ENCODE assay signal across 12 mouse cellular contexts in the genomic region with DNA sequence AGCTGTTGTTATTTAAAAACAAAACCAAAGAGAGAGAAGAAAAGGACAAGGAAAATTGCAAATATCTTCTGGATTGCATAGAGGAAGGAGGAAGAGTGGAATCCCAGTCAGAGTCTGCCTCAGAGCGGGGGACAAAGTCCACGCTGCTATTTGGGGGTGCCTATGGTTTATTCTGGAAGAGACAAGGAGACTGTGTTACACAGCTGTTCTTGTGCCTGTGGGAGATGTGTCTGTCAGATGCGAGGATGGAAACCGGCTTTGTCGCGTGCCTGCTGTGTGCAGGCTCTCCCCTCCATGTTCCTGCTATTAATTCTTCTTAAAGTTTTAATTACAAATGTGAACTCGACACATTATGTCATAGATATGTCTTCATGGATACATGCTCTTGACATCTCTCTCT.
DNase-seq lines count a peak whose midpoint lies in the region; ATAC-seq lines count a peak whose summit lies in the region.
"Had no signal": no experiment of that assay in that cellular context is flagged by ENCODE, and none has a peak within 500 bp of the region (broad histone marks: within the 10 kb centered on the region; RNA-seq: fewer than 3 reads in every experiment).

No protein-coding gene starts in this region.

- H3K4me2 ChIP-seq in forebrain, embryonic 14.5 days (ENCODE audit: low read length), result no peak overlapping the region
- 0 out of 2 replicates have a peak overlapping the region, but pooled peaks have one; percentile 5 for H3K4me2 ChIP-seq in midbrain, embryonic 15.5 days
- no peak overlapping the region for H3K4me2 ChIP-seq in neural tube, embryonic 15.5 days
- H3K4me2 ChIP-seq: kidney, embryonic 15.5 days had no signal

- H3K27me3 ChIP-seq in forebrain, embryonic 14.5 days (replicated peaks; ENCODE audit: control insufficient read depth, insufficient read depth, low read length), result 0 out of 2 replicates have a peak, but pooled peaks cover 2% of the 10 kb centered on the region
- H3K27me3 ChIP-seq in midbrain, embryonic 15.5 days (replicated peaks), result no peaks in the 10 kb centered on the region
- H3K27me3 ChIP-seq in neural tube, embryonic 15.5 days (replicated peaks), result no peaks in the 10 kb centered on the region
- H3K27me3 ChIP-seq: kidney, embryonic 15.5 days had no signal

- 0 out of 2 replicates have a peak overlapping the region, but pooled peaks have one; percentile 44 for H3K27ac ChIP-seq in forebrain, embryonic 14.5 days (ENCODE audit: low read depth, low read length)
- 0 out of 2 replicates have a peak overlapping the region, but pooled peaks have one; percentile 19 for H3K27ac ChIP-seq in midbrain, embryonic 15.5 days
- H3K27ac ChIP-seq in neural tube, embryonic 15.5 days (replicated peaks), result no peak overlapping the region
- H3K27ac ChIP-seq: kidney, embryonic 15.5 days; liver, embryonic 14.5 days had no signal

- no peaks in the 10 kb centered on the region for H3K36me3 ChIP-seq in forebrain, embryonic 14.5 days (ENCODE audit: control insufficient read depth, insufficient read depth, low read length)
- no peaks in the 10 kb centered on the region for H3K36me3 ChIP-seq in midbrain, embryonic 15.5 days (replicated peaks)
- H3K36me3 ChIP-seq in neural tube, embryonic 15.5 days, result no peaks in the 10 kb centered on the region
- H3K36me3 ChIP-seq: kidney, embryonic 15.5 days had no signal

- H3K4me3 ChIP-seq in forebrain, embryonic 14.5 days (ENCODE audit: low read depth, low read length), result no peak overlapping the region
- no peak overlapping the region for H3K4me3 ChIP-seq in midbrain, embryonic 15.5 days
- H3K4me3 ChIP-seq in neural tube, embryonic 15.5 days (replicated peaks), result no peak overlapping the region
- H3K4me3 ChIP-seq: kidney, embryonic 15.5 days had no signal

- no peak overlapping the region for H3K9ac ChIP-seq in forebrain, embryonic 14.5 days (ENCODE audit: low read length)
- no peak overlapping the region for H3K9ac ChIP-seq in midbrain, embryonic 15.5 days
- H3K9ac ChIP-seq in neural tube, embryonic 15.5 days (replicated peaks), result no peak overlapping the region
- H3K9ac ChIP-seq: kidney, embryonic 15.5 days; liver, embryonic 14.5 days had no signal

- peaks cover 18% of the 10 kb centered on the region for H3K4me1 ChIP-seq in forebrain, embryonic 14.5 days (ENCODE audit: control insufficient read depth, insufficient read depth, low read length)
- H3K4me1 ChIP-seq in midbrain, embryonic 15.5 days, result peaks cover 35% of the 10 kb centered on the region
- peaks cover 28% of the 10 kb centered on the region for H3K4me1 ChIP-seq in neural tube, embryonic 15.5 days

- ATAC-seq in frontal cortex, adult (ENCODE audit: low TSS enrichment), result peak; percentile 42
- ATAC-seq in forebrain, embryonic 14.5 days, result no peak
- no peak for ATAC-seq in midbrain, embryonic 15.5 days (replicated peaks)
- ATAC-seq in neural tube, embryonic 15.5 days (ENCODE audit: low FRiP score), result no peak

- H3K9me3 ChIP-seq in forebrain, embryonic 14.5 days (replicated peaks; ENCODE audit: control insufficient read depth, low read length), result no peaks in the 10 kb centered on the region
- no peaks in the 10 kb centered on the region for H3K9me3 ChIP-seq in midbrain, embryonic 15.5 days
- no peaks in the 10 kb centered on the region for H3K9me3 ChIP-seq in neural tube, embryonic 15.5 days (replicated peaks)
- H3K9me3 ChIP-seq: kidney, embryonic 15.5 days had no signal

- no peak for DNase-seq in frontal cortex, postnatal 10 days (ENCODE audit: low spot score in 2 of 2)
- peak; percentile 20 for DNase-seq in layer of hippocampus, adult 11-12 months (ENCODE audit: low spot score)
- DNase-seq in layer of hippocampus, adult 9-11 months, result no peak
- peak; percentile 28 for DNase-seq in forebrain, embryonic 14.5 days (ENCODE audit: low spot score)
- DNase-seq in cerebellum, adult 8-10 months, result no peak
- DNase-seq: embryo, embryonic 11 days; thymus, adult 2 months had no signal

- 22% methylated on average over 7 of the region's 7 CpGs for WGBS in forebrain, embryonic 14.5 days
- WGBS in midbrain, embryonic 15.5 days, result 7% methylated on average over 7 of the region's 7 CpGs
- 34% methylated on average over 7 of the region's 7 CpGs for WGBS in neural tube, embryonic 15.5 days

Comparison
In these comparisons a context has a peak if more than half of its experiments do, and no peak if none do; other contexts are left out.
1. DNase-seq: peak in layer of hippocampus, adult 11-12 months (single experiment) and forebrain, embryonic 14.5 days (single experiment); none in frontal cortex, postnatal 10 days (0 of 2), layer of hippocampus, adult 9-11 months (single experiment) and cerebellum, adult 8-10 months (single experiment).